Mouse (Mus musculus): Measurements from ENCODE around the gene Pomgnt2.

Gene Pomgnt2

GRCm38 (mm10) chr9:121959966-121960635, 36.8 kb downstream of the Pomgnt2 start:
- DNase-seq = no peak

GRCm38 (mm10) chr9:121952596-121952995, 44.3 kb downstream of the Pomgnt2 start:
- no peak for DNase-seq

DNA sequence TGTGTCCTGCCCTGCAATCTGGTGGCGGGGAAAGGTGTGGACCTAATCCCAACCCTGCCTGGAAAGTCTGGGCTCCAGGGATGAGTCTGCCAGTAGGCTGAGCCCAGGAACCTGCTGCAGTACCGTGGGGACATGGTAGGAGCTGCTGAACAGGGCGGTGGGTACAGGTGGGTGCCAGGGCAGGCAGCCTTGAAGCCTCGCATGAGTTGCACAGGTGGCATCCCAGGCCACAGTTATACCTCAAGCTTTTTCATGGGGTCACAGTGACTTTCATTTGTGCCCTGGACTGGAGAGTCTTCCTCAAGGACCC, 45.8 kb downstream of the Pomgnt2 start:
- DNase-seq = no peak

- peak; percentile 41 for DNase-seq
These were observed 46.3 kb downstream of the Pomgnt2 start, which contains the start of gene Fam198a for GRCm38 (mm10) chr9:121950418-121951113. Gene Fam198a (plus strand): TSS chr9:121950988.

DNA sequence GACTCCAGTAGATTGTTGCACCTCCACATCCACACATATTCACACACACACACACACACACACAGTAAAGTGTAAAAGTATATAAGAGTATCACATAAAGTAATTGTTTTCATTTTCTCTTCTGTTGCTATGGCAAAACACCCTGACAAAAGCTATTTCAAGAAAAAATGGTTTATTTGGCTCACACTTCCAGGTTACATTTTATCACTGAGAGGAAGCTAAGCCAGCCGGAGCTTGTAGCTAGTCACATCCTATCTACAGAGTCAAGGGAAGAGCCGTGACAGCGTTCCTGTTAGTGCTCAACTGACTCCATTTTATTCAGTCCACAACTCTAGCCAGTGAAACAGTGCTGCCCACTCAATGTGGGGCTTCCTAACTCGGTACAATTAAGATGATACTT, 48.5 kb downstream of the Pomgnt2 start:
- no peak for DNase-seq

GRCm38 (mm10) chr9:121947784-121948183, 49.1 kb downstream of the Pomgnt2 start:
- DNase-seq = peak; percentile 57

- no peak for DNase-seq
These were observed 53.3 kb downstream of the Pomgnt2 start for GRCm38 (mm10) chr9:121943628-121944027.

- DNase-seq = no peak
These were observed 53.9 kb downstream of the Pomgnt2 start for GRCm38 (mm10) chr9:121943005-121943404.

DNA sequence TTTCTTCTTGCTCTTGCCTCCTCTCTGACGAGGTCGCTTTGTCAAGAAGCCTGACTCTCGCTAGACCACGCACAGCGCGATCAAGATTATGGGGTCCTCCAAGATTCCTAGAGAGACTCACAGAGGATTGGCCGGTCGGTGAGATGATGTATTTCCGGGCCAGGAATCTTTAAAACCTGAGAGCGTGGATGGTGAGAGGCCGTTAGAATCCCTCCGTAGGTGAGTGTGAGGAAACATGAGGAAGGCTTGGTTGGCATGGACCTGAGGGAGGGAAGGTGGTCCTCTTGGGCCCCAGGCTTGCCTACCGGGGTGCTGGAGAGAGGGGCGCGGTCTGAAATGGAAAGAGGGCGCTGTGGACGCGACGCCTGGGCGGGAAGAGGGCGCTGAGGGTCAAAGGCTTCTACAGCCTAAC, 59.0 kb downstream of the Pomgnt2 start:
- DNase-seq = no peak

GRCm38 (mm10) chr9:121937451-121937864, 59.5 kb downstream of the Pomgnt2 start:
- no peak for DNase-seq

GRCm38 (mm10) chr9:121936952-121937351, 60.0 kb downstream of the Pomgnt2 start:
- DNase-seq = peak; percentile 29

DNA sequence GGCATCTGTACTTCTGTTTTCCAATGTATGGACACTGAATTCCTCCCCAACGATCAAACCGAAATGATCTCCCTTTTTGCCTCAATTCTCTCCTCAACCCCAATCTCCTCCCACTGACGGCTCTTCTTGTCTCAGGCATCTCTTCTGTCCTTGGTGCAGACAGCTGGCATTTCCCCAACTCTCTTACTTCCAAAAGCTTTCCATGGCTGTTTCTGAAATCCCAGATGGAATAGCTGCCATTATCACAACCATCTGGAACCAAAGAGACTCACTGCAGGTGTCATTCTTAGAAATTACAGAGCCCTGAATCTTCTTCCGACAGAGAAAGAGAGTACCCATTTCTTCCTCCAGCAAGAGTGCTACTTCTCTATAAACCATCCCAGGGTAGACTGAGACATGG, 62.1 kb downstream of the Pomgnt2 start:
- DNase-seq = no peak
